16 mouse cellular contexts compared by ENCODE assay signal in the genomic region with DNA sequence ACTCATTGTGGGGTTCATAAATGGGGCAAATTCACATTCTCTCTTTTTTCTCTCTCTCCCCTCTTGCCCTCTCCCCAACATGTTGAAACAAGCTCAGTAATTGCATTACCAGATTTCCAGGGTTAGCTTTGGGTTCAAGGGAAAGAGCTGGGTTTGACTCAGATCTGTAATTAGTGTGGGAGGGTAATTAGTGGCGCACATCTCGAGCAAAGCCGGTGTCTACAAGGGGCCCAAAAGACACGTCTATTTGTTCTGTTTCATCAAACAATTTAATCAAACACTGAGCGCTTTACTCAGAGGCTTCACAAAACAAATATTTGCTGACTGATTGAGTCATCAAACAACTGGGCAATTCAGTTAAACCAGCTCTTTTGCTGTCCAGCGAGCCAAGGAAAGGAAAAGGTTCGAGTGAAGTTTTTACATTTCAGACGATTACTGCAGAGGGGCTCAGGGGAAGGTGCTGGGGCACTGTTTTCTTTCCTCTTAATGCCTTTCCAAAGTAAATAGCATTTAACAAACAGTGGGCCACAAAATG.
DNase-seq lines count a peak whose midpoint lies in the region; ATAC-seq lines count a peak whose summit lies in the region.
"Had no signal": no experiment of that assay in that cellular context is flagged by ENCODE, and none has a peak within 500 bp of the region (broad histone marks: within the 10 kb centered on the region; RNA-seq: fewer than 3 reads in every experiment).

No protein-coding gene starts in this region.

- no peaks in the 10 kb centered on the region for H3K36me3 ChIP-seq in intestine, embryonic 15.5 days
- H3K36me3 ChIP-seq in intestine, embryonic 16.5 days (ENCODE audit: control insufficient read depth, insufficient read depth, low read length) = no peaks in the 10 kb centered on the region
- H3K36me3 ChIP-seq in neural tube, embryonic 15.5 days = no peaks in the 10 kb centered on the region
- H3K36me3 ChIP-seq in limb, embryonic 10.5 days = no peaks in the 10 kb centered on the region
- no peaks in the 10 kb centered on the region for H3K36me3 ChIP-seq in kidney, embryonic 15.5 days
- H3K36me3 ChIP-seq: hindbrain, embryonic 12.5 days had no signal

- no peak overlapping the region for H3K9ac ChIP-seq in intestine, embryonic 15.5 days
- H3K9ac ChIP-seq in intestine, embryonic 16.5 days (ENCODE audit: low read depth, low read length) = no peak overlapping the region
- H3K9ac ChIP-seq in neural tube, embryonic 15.5 days (replicated peaks) = no peak overlapping the region
- no peak overlapping the region for H3K9ac ChIP-seq in kidney, embryonic 15.5 days
- H3K9ac ChIP-seq: hindbrain, embryonic 12.5 days had no signal

- no peak for DNase-seq in neural tube, embryonic 10.5 days (ENCODE audit: extremely low spot score, low spot score)
- DNase-seq in limb, embryonic 10.5 days (ENCODE audit: low spot score) = no peak
- no peak for DNase-seq in heart, adult 11 months
- DNase-seq: cerebellum, adult 11-12 months; cerebellum, postnatal 25 days; gastrocnemius, postnatal 14 days; kidney, adult 11 months; kidney, postnatal 14 days had no signal

- WGBS in intestine, embryonic 15.5 days = 50% methylated on average over 8 of the region's 8 CpGs
- 40% methylated on average over 8 of the region's 8 CpGs for WGBS in intestine, embryonic 16.5 days
- 42% methylated on average over 8 of the region's 8 CpGs for WGBS in neural tube, embryonic 15.5 days
- 48% methylated on average over 8 of the region's 8 CpGs for WGBS in limb, embryonic 10.5 days
- 23% methylated on average over 8 of the region's 8 CpGs for WGBS in kidney, embryonic 15.5 days

- no peaks in the 10 kb centered on the region for H3K9me3 ChIP-seq in intestine, embryonic 15.5 days
- no peaks in the 10 kb centered on the region for H3K9me3 ChIP-seq in intestine, embryonic 16.5 days (ENCODE audit: control insufficient read depth, low read length)
- no peaks in the 10 kb centered on the region for H3K9me3 ChIP-seq in neural tube, embryonic 15.5 days (replicated peaks)
- H3K9me3 ChIP-seq in limb, embryonic 10.5 days (replicated peaks) = no peaks in the 10 kb centered on the region
- no peaks in the 10 kb centered on the region for H3K9me3 ChIP-seq in kidney, embryonic 15.5 days (replicated peaks)
- H3K9me3 ChIP-seq: hindbrain, embryonic 12.5 days had no signal

- H3K27ac ChIP-seq in intestine, embryonic 15.5 days = no peak overlapping the region
- H3K27ac ChIP-seq in intestine, embryonic 16.5 days (ENCODE audit: low read length) = no peak overlapping the region
- H3K27ac ChIP-seq in neural tube, embryonic 15.5 days (replicated peaks) = 0 out of 2 replicates have a peak overlapping the region, but pooled peaks have one; percentile 5
- H3K27ac ChIP-seq in limb, embryonic 10.5 days = peak overlapping the region; percentile 59
- H3K27ac ChIP-seq in kidney, embryonic 15.5 days = no peak overlapping the region
- H3K27ac ChIP-seq: hindbrain, embryonic 12.5 days; left cerebral cortex, adult 2 months; macrophage had no signal

- H3K4me2 ChIP-seq in intestine, embryonic 15.5 days (replicated peaks) = no peak overlapping the region
- no peak overlapping the region for H3K4me2 ChIP-seq in intestine, embryonic 16.5 days (ENCODE audit: low read depth, low read length)
- no peak overlapping the region for H3K4me2 ChIP-seq in neural tube, embryonic 15.5 days
- H3K4me2 ChIP-seq in kidney, embryonic 15.5 days = no peak overlapping the region
- H3K4me2 ChIP-seq: hindbrain, embryonic 12.5 days; midbrain, embryonic 11.5 days had no signal

- H3K4me3 ChIP-seq in intestine, embryonic 15.5 days (replicated peaks) = no peak overlapping the region
- no peak overlapping the region for H3K4me3 ChIP-seq in intestine, embryonic 16.5 days (ENCODE audit: low read length)
- H3K4me3 ChIP-seq in neural tube, embryonic 15.5 days (replicated peaks) = no peak overlapping the region
- H3K4me3 ChIP-seq in limb, embryonic 10.5 days = no peak overlapping the region
- no peak overlapping the region for H3K4me3 ChIP-seq in kidney, embryonic 15.5 days (replicated peaks)
- H3K4me3 ChIP-seq: hindbrain, embryonic 12.5 days; left cerebral cortex, adult 2 months had no signal

- 0 out of 2 replicates have a peak, but pooled peaks cover under 1% of the 10 kb centered on the region for H3K4me1 ChIP-seq in intestine, embryonic 15.5 days (replicated peaks)
- 0 out of 2 replicates have a peak, but pooled peaks cover 2% of the 10 kb centered on the region for H3K4me1 ChIP-seq in intestine, embryonic 16.5 days (ENCODE audit: control insufficient read depth, insufficient read depth, low read length)
- H3K4me1 ChIP-seq in neural tube, embryonic 15.5 days = peaks cover 15% of the 10 kb centered on the region
- H3K4me1 ChIP-seq in limb, embryonic 10.5 days = peaks cover 45% of the 10 kb centered on the region
- peaks cover 29% of the 10 kb centered on the region for H3K4me1 ChIP-seq in kidney, embryonic 15.5 days

- no peaks in the 10 kb centered on the region for H3K27me3 ChIP-seq in intestine, embryonic 15.5 days (replicated peaks)
- no peaks in the 10 kb centered on the region for H3K27me3 ChIP-seq in intestine, embryonic 16.5 days (replicated peaks; ENCODE audit: control insufficient read depth, insufficient read depth, low read length)
- H3K27me3 ChIP-seq in neural tube, embryonic 15.5 days (replicated peaks) = no peaks in the 10 kb centered on the region; the same call in 1 of the 2 replicates
- H3K27me3 ChIP-seq in limb, embryonic 10.5 days (ENCODE audit: low read depth, poor library complexity, severe bottlenecking) = peaks cover 52% of the 10 kb centered on the region
- H3K27me3 ChIP-seq in kidney, embryonic 15.5 days = peaks cover 18% of the 10 kb centered on the region; the same call in 1 of the 2 replicates

- 0 out of 2 replicates have a peak, but pooled peaks have one; percentile 25 for ATAC-seq in intestine, embryonic 15.5 days
- no peak for ATAC-seq in intestine, embryonic 16.5 days
- no peak for ATAC-seq in neural tube, embryonic 15.5 days (ENCODE audit: low FRiP score)
- ATAC-seq in kidney, embryonic 15.5 days (replicated peaks; ENCODE audit: low FRiP score) = no peak

Comparison
In these comparisons a context has a peak if more than half of its experiments do, and no peak if none do; other contexts are left out.
1. H3K27ac ChIP-seq: peak in neural tube, embryonic 15.5 days (single experiment) and limb, embryonic 10.5 days (single experiment); none in intestine, embryonic 15.5 days (single experiment), intestine, embryonic 16.5 days (single experiment) and kidney, embryonic 15.5 days (single experiment).